Mouse (Mus musculus) midbrain, embryonic 16.5 days (tissue): ENCODE measurements at regions not wholly inside any gene's neighbourhood (a gene's known extent, or its start where the extent isn't known, plus 50 kb on each side); places are given as distances from the start of the nearest gene placed in this dataset.

Source experiments
- ATAC-seq: fragments of 200-750 bp; cut with Nextera tagmentation; 2 replicates; pipeline ENCODE4 v1.8.0; 2017; ENCODE audit warnings: moderate TSS enrichment
- H3K27ac ChIP-seq: fragments of 300-500 bp; sonication (generic); 2 replicates; pipeline ENCODE4 v1.5.1; 2014; ENCODE audit warnings: mild to moderate bottlenecking, low read length, mixed read lengths
- H3K27me3 ChIP-seq: fragments of 300-500 bp; sonication (generic); 2 replicates; pipeline ENCODE4 v1.6.1; 2014; ENCODE audit warnings: low read depth, low read length, mixed read lengths; ENCODE audit not compliant: control insufficient read depth, insufficient read depth
- H3K36me3 ChIP-seq: fragments of 300-500 bp; sonication (generic); 2 replicates; pipeline ENCODE4 v1.6.1; 2014; ENCODE audit warnings: mild to moderate bottlenecking, low read length, moderate library complexity, mixed read lengths; ENCODE audit not compliant: control insufficient read depth, insufficient read depth
- H3K4me1 ChIP-seq: fragments of 300-500 bp; sonication (generic); 2 replicates; pipeline ENCODE4 v1.6.1; 2014; ENCODE audit warnings: mild to moderate bottlenecking, low read length, mixed read lengths; ENCODE audit not compliant: control insufficient read depth, insufficient read depth
- H3K4me2 ChIP-seq: fragments of 300-500 bp; sonication (generic); 2 replicates; pipeline ENCODE4 v1.6.1; 2014; ENCODE audit warnings: mild to moderate bottlenecking, low read length, mixed read lengths
- H3K4me3 ChIP-seq: fragments of 300-500 bp; sonication (generic); 2 replicates; pipeline ENCODE4 v1.5.1; 2014; ENCODE audit warnings: low read depth, mild to moderate bottlenecking, low read length, moderate library complexity, mixed read lengths
- H3K9ac ChIP-seq: fragments of 300-500 bp; sonication (generic); 2 replicates; pipeline ENCODE4 v1.6.1; 2014; ENCODE audit warnings: low read depth, low read length, mixed read lengths
- H3K9me3 ChIP-seq: fragments of 300-500 bp; sonication (generic); replicated peaks from 2 replicates; pipeline ENCODE4 v1.6.1; 2014; ENCODE audit warnings: mild to moderate bottlenecking, low read length, mixed read lengths; ENCODE audit not compliant: control insufficient read depth, poor library complexity, severe bottlenecking
- WGBS: fragments of 180-500 bp; shearing (Covaris S2); extraction: QIAGEN DNeasy Blood & Tissue Kit; methylation state at CpG from one replicate; pipeline ENCODE4 v1.1.7; 2014; 5-methylcytosine and 5-hydroxymethylcytosine counted together

DNA sequence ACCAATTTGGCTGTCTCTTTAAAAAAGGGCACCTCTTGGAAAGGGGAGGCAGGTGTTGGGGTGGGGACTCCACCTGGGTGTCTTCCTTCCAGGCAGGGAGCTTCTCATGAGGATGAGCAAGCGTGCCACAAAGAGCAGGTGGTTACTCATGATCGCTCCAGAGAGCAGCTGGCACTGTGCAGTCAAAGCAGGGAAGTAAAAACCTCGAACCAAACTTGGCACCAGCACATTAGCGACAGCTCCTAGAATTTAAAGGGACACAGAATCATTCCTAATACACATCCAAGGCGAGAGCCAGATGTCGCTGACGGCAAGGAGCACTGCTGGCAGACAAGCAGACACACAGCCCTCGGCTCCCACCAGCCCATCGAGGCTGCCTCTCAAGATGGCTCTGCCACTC, 70.4 kb downstream of the Irx5 start:
- H3K27me3 ChIP-seq: no peaks in the 10 kb centered on the region
- H3K27ac ChIP-seq: no peak overlapping the region
- H3K4me2 ChIP-seq: no peak overlapping the region
- no peak for ATAC-seq
- no peak overlapping the region for H3K9ac ChIP-seq
- H3K9me3 ChIP-seq: no peaks in the 10 kb centered on the region
- H3K4me1 ChIP-seq: no peaks in the 10 kb centered on the region
- WGBS: 73% methylated on average over 9 of the region's 9 CpGs
- H3K36me3 ChIP-seq: no peaks in the 10 kb centered on the region
- no peak overlapping the region for H3K4me3 ChIP-seq

DNA sequence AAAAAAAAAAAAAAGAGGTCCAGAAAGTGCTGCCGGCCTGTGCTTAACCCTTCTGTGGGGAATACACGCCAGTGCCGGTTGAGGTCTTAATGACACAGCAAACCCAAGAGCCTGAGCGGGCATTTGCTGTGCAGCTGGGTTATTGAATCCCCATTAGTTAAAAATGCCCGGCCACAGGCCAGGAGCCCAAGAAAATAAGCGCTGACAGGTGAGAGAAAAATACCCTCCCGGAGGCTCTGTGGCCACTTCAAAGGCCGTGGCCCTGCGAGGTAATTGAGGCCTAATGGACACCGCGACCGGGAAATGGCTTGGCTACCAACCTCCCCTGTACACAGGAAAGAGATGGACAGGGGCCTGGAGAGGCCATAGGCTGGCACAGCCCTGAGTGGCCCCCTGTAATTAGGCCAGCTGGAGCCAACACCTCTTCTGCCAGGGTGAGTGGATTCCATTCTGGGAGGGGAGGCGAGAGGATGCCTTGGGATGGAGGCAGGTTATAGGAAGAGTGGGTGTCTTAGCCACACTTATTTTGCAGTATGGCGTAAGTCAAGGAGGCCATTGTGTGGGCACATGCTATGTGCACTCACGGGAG, 79.7 kb downstream of the Irx5 start:
- no peak for ATAC-seq
- WGBS: 73% methylated on average over 15 of the region's 15 CpGs
- Histone ChIP-seq H3K36me3 (no peaks in the 10 kb centered on the region), H3K9ac (no peak overlapping the region), H3K4me2 (no peak overlapping the region), H3K27ac (no peak overlapping the region), H3K4me3 (no peak overlapping the region), H3K9me3 (no peaks in the 10 kb centered on the region), H3K27me3 (no peaks in the 10 kb centered on the region), H3K4me1 (peaks cover 2% of the 10 kb centered on the region; the same call in 1 of the 2 replicates)

DNA sequence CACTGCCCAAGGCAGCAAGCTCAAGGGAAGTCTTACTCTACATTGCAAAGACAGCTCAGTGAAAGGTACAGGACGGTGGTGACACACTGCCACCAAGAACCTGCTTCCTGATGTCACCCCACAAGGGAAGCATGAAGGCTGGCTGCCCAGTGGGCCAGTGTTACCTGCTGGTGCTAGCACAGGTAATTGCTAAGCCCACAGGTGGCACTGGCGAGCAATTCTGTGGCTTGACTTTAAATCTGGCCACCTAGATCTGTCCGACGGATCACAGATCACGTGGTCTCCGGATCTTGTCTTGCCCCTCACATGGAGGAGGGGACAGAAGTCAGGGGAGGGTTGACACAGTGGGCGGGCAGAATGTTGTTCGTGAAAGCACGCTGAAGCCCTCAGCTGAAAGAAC, 80.9 kb downstream of the Irx5 start:
- no peak overlapping the region for H3K4me3 ChIP-seq
- H3K27ac ChIP-seq: no peak overlapping the region
- no peaks in the 10 kb centered on the region for H3K9me3 ChIP-seq
- no peak for ATAC-seq
- no peaks in the 10 kb centered on the region for H3K36me3 ChIP-seq
- WGBS: 34% methylated on average over 9 of the region's 9 CpGs
- H3K9ac ChIP-seq: no peak overlapping the region
- H3K4me2 ChIP-seq: no peak overlapping the region
- H3K4me1 ChIP-seq: peaks cover 6% of the 10 kb centered on the region; the same call in 1 of the 2 replicates
- H3K27me3 ChIP-seq: no peaks in the 10 kb centered on the region

DNA sequence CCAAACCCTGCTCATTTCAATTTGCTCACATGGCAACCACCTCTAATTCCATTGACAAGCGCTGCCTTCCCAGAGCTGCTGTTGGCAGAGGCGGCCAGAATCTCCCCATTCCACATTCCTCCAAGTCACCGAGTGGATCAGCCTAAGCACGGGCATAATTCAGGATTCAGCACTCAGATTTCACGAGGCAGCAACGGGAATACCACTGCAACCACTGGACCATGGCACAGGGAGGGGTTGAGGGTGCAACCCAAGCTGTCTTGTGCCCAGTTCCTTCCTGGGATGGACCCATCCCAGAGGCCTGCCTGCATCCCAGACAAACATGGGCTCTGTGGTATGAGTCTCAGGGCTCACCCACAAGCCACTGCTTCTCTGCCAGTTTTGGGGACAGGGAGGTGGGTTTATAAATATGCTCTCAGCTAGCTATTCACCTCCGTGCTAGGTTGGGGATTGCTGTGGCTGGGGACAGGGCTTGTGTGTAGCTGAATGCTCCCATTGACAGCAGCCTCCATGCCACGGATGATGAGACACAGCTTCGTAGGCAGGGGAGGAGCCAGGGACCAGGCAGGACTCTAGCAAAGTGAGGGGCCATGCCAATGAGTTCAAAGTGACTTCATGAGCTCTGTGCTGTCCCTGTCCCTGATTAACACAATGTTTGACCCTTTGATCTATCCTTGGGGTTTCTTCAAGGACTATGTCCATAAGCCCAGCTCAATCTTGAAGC, 82.5 kb downstream of the Irx5 start:
- Histone ChIP-seq H3K9ac (no peak overlapping the region), H3K9me3 (no peaks in the 10 kb centered on the region), H3K36me3 (no peaks in the 10 kb centered on the region), H3K4me1 (peaks cover 6% of the 10 kb centered on the region; the same call in 1 of the 2 replicates), H3K27me3 (no peaks in the 10 kb centered on the region), H3K4me3 (no peak overlapping the region), H3K4me2 (no peak overlapping the region), H3K27ac (no peak overlapping the region)
- ATAC-seq: peak; percentile 21; the same call in 1 of the 2 replicates
- 27% methylated on average over 9 of the region's 9 CpGs for WGBS

DNA sequence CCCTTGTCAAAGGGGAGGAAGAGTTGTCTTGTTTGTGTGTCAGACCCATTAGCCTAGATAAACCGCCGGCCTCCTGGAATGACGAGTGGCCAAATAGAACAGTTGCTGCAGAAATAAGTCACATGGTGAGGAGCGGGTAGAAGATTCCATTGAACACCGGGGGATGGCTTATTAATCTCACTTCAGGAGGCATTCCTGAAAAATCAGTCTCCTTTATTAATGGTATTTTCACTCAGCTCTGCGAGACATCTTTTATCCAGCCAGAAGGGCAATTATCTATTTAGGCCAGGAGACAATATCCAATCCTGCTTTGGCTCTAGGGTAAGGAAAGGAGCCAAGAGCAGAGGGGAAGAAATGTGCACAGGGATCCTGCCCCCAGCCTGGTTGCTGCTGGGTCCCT, 84.7 kb downstream of the Irx5 start:
- no peaks in the 10 kb centered on the region for H3K9me3 ChIP-seq
- H3K36me3 ChIP-seq: no peaks in the 10 kb centered on the region
- 33% methylated on average over 6 of the region's 6 CpGs for WGBS
- no peak for ATAC-seq
- H3K4me1 ChIP-seq: peaks cover 6% of the 10 kb centered on the region; the same call in 1 of the 2 replicates
- no peak overlapping the region for H3K9ac ChIP-seq
- H3K27ac ChIP-seq: no peak overlapping the region
- no peak overlapping the region for H3K4me3 ChIP-seq
- H3K27me3 ChIP-seq: no peaks in the 10 kb centered on the region
- H3K4me2 ChIP-seq: no peak overlapping the region

DNA sequence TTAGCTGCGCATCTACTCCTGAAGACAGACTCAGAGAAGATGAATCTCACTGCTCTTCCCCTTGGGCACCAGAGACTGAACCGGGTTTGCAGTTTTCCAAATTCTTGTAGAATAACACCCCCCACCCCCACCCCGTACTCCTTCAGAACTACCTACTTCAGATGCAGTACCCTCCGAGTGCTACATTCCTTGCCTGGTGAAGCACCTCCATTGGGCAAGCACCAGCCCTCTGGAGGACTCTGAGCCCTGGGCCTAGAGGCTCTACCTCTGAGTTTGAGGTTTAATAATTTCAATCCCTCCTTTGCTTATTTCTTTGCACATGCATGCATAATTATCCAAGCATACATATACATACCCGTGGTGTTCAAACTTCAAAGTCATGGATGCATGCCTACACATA, 101.9 kb downstream of the Irx5 start:
- WGBS: 86% methylated on average over 5 of the region's 5 CpGs
- no peak overlapping the region for H3K4me3 ChIP-seq
- ATAC-seq: no peak

DNA sequence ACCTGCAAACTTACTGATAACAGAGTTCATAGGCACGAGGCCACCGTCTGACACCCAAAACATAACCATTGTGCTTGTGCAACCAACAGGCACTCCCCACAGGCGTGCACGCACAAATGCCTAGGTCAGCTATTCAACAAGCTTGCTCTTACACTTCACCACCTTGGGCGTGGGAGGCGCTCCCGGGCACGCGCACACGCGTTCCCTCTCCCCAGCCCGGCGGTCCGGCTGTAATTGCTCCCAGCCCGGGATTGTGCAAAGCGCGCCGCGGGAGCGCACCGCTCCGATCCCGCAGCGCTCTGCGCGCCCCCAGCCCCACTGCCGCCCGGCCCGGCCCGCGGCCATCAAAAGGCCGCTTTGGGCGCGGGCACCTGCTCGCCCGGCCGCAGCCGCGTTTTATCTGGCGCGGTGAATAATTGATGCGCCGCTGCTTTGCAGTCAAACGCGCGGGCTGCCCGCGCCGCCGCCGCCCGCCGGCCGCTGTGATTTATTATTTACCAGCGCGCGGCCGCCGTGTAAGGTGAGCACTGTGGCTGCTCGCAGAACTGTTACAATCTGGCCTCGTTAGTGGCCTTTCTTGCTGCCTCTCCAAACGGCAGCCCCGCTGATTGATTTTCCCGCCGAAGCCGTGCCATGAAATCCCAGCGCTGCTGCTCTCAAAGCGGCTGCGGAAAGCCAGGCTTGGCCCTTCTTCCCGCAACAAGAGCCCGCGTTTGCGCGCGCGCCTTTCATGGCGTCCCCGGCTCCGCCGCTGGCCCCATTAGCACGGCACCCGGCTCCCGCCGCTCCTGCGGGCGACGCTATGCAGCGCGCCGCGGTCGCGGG, 102.9 kb downstream of the Irx5 start:
- H3K36me3 ChIP-seq: no peaks in the 10 kb centered on the region
- peak overlapping the region; percentile 69 for H3K4me2 ChIP-seq
- H3K27ac ChIP-seq: peak overlapping the region; percentile 76
- H3K27me3 ChIP-seq: peaks cover 2% of the 10 kb centered on the region; the same call in 1 of the 2 replicates
- under 1% methylated on average over 81 of the region's 93 CpGs for WGBS
- H3K4me3 ChIP-seq: peak overlapping the region; percentile 58
- H3K9ac ChIP-seq: peak overlapping the region; percentile 79
- ATAC-seq: peak; percentile 90
- H3K4me1 ChIP-seq: no peaks in the 10 kb centered on the region; the same call in 1 of the 2 replicates
- H3K9me3 ChIP-seq: no peaks in the 10 kb centered on the region; the same call in 1 of the 2 replicates

More for the DNA sequence above, 101.9 kb downstream of the Irx5 start:
- H3K9ac ChIP-seq: no peak overlapping the region
- H3K4me1 ChIP-seq: no peaks in the 10 kb centered on the region; the same call in 1 of the 2 replicates
- H3K27me3 ChIP-seq: peaks cover 2% of the 10 kb centered on the region; the same call in 1 of the 2 replicates
- H3K4me2 ChIP-seq: no peak overlapping the region
- H3K27ac ChIP-seq: no peak overlapping the region
- no peaks in the 10 kb centered on the region for H3K36me3 ChIP-seq
- no peaks in the 10 kb centered on the region; the same call in 1 of the 2 replicates for H3K9me3 ChIP-seq

DNA sequence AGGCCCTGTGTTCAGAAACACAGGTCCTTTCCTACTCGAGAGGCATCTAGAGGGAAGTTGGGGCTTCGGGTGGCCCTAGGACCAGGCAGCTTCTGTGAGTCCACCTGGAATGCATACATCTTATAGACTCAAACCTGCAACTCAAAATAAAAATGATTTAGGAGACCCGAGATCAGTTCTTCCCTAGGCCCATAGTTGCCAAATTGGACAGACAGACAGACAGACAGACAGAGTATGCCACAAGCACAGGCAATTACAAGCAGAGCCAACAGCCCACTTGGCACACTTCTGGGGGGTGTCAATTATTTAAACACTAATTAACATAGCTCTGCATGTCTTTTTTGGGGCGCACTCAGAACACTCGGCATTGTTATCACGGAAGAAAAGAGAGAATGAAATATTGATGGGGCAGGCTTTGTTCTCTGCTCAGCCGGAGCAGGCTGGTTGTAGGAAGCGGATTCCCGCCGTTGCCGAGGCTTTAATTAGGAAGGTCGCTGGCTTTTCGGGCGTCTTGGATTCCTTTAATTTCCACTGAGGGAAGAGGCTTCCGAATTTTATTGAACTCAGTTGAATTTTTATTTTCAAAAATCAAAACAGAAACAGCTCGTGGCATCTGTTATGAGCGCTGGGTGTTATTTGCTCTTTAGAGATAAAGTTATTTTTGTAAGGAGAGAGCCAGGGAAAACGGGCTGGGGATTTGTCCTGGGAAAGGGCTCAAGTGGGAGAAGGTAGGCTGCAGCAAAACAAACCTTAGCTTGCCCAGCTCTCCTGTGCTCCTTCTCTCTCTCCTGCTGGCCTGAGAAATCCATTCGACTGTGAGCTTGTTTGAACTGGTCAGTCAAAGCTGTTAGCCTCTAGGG, 111.9 kb downstream of the Irx5 start:
- peak overlapping the region; percentile 43 for H3K9ac ChIP-seq
- peak; percentile 64 for ATAC-seq

More for the DNA sequence above, 111.9 kb downstream of the Irx5 start:
- Histone ChIP-seq H3K27me3 (0 out of 2 replicates have a peak, but pooled peaks cover 2% of the 10 kb centered on the region), H3K4me2 (peak overlapping the region; percentile 18), H3K9me3 (no peaks in the 10 kb centered on the region; the same call in 1 of the 2 replicates), H3K36me3 (no peaks in the 10 kb centered on the region), H3K27ac (peak overlapping the region; percentile 51), H3K4me3 (no peak overlapping the region), H3K4me1 (peaks cover 12% of the 10 kb centered on the region)
- 15% methylated on average over 19 of the region's 19 CpGs for WGBS
